Mouse (Mus musculus): ENCODE measurements around the gene Pkhd1. TPM values are rescaled to one million over a fixed set of nuclear protein-coding genes. Genes with fewer than 3 reads are reported as not detected.
"Not testable (repeated sequence)": the region's sequence is repeated elsewhere in the genome, so short reads cannot be mapped to it uniquely, and the experiment has no call there.

The Pkhd1 gene
- polyA plus RNA-seq, 1 experiment from 2014 or later: 0.57 TPM

- H3K4me2 ChIP-seq: no peak overlapping the region
- H3K27me3 ChIP-seq: 0 out of 2 replicates have a peak, but pooled peaks cover 5% of the 10 kb centered on the region
- 67% methylated on average over 4 of the region's 4 CpGs for WGBS
- no peaks in the 10 kb centered on the region for H3K9me3 ChIP-seq
- no peak overlapping the region for H3K27ac ChIP-seq
- H3K9ac ChIP-seq: no peak overlapping the region
- H3K36me3 ChIP-seq: no peaks in the 10 kb centered on the region
- 0 out of 2 replicates have a peak, but pooled peaks cover 5% of the 10 kb centered on the region for H3K4me1 ChIP-seq
- no peak for ATAC-seq (ENCODE audit: borderline replicate concordance, extremely low read depth, low FRiP score, low TSS enrichment)
- H3K4me3 ChIP-seq: no peak overlapping the region
Observed at GRCm38 (mm10) chr1:20481843-20482242, 136.0 kb downstream of the Pkhd1 start.

- no peak overlapping the region for H3K4me3 ChIP-seq
- 0 out of 2 replicates have a peak, but pooled peaks cover 5% of the 10 kb centered on the region for H3K4me1 ChIP-seq
- no peak overlapping the region for H3K27ac ChIP-seq
- H3K4me2 ChIP-seq: no peak overlapping the region
- no peak for ATAC-seq (ENCODE audit: borderline replicate concordance, extremely low read depth, low FRiP score, low TSS enrichment)
- 0 out of 2 replicates have a peak, but pooled peaks cover 5% of the 10 kb centered on the region for H3K27me3 ChIP-seq
- no peaks in the 10 kb centered on the region for H3K9me3 ChIP-seq
- H3K36me3 ChIP-seq: no peaks in the 10 kb centered on the region
- 62% methylated on average over 3 of the region's 3 CpGs for whole genome bisulfite sequencing
- no peak overlapping the region for H3K9ac ChIP-seq
Observed at GRCm38 (mm10) chr1:20478695-20479094, 139.2 kb downstream of the Pkhd1 start.

GRCm38 (mm10) chr1:20478266-20478659 lies 139.6 kb downstream of the Pkhd1 start:
- 0 out of 2 replicates have a peak, but pooled peaks cover 5% of the 10 kb centered on the region for H3K27me3 ChIP-seq
- H3K9me3 ChIP-seq: no peaks in the 10 kb centered on the region
- H3K4me3 ChIP-seq: peak overlapping the region; percentile 27
- H3K36me3 ChIP-seq: no peaks in the 10 kb centered on the region
- peak overlapping the region; percentile 63 for H3K4me2 ChIP-seq
- 0 out of 2 replicates have a peak, but pooled peaks cover 5% of the 10 kb centered on the region for H3K4me1 ChIP-seq
- no peak overlapping the region for H3K27ac ChIP-seq
- ATAC-seq (ENCODE audit: borderline replicate concordance, extremely low read depth, low FRiP score, low TSS enrichment): no peak; the same call in 1 of the 2 replicates
- H3K9ac ChIP-seq: no peak overlapping the region
- WGBS: 16% methylated on average over 6 of the region's 6 CpGs

- Histone ChIP-seq H3K4me1 (0 out of 2 replicates have a peak, but pooled peaks cover 5% of the 10 kb centered on the region), H3K9me3 (no peaks in the 10 kb centered on the region), H3K9ac (no peak overlapping the region), H3K27me3 (0 out of 2 replicates have a peak, but pooled peaks cover 5% of the 10 kb centered on the region), H3K4me3 (peak overlapping the region; percentile 27), H3K36me3 (no peaks in the 10 kb centered on the region), H3K27ac (no peak overlapping the region), H3K4me2 (peak overlapping the region; percentile 63)
- 4% methylated on average over 25 of the region's 25 CpGs for WGBS
- no peak; the same call in 1 of the 2 replicates for ATAC-seq (ENCODE audit: borderline replicate concordance, extremely low read depth, low FRiP score, low TSS enrichment)
Observed at GRCm38 (mm10) chr1:20477561-20478265, 140.2 kb downstream of the Pkhd1 start.

- no peak overlapping the region for H3K4me2 ChIP-seq
- whole genome bisulfite sequencing: 51% methylated on average over 11 of the region's 11 CpGs
- H3K36me3 ChIP-seq: no peaks in the 10 kb centered on the region
- H3K9me3 ChIP-seq: no peaks in the 10 kb centered on the region
- H3K4me3 ChIP-seq: no peak overlapping the region
- no peaks in the 10 kb centered on the region for H3K27me3 ChIP-seq
- ATAC-seq (ENCODE audit: borderline replicate concordance, extremely low read depth, low FRiP score, low TSS enrichment): no peak
- no peaks in the 10 kb centered on the region for H3K4me1 ChIP-seq
- no peak overlapping the region for H3K9ac ChIP-seq
- no peak overlapping the region for H3K27ac ChIP-seq
Observed at GRCm38 (mm10) chr1:20470770-20471169, 147.1 kb downstream of the Pkhd1 start.

GRCm38 (mm10) chr1:20470317-20470716 lies 147.5 kb downstream of the Pkhd1 start:
- H3K27me3 ChIP-seq: no peaks in the 10 kb centered on the region
- H3K4me1 ChIP-seq: no peaks in the 10 kb centered on the region
- H3K9ac ChIP-seq: no peak overlapping the region
- 79% methylated on average over 6 of the region's 6 CpGs for WGBS
- H3K4me3 ChIP-seq: no peak overlapping the region
- H3K4me2 ChIP-seq: no peak overlapping the region
- no peak overlapping the region for H3K27ac ChIP-seq
- ATAC-seq (ENCODE audit: borderline replicate concordance, extremely low read depth, low FRiP score, low TSS enrichment): no peak
- H3K36me3 ChIP-seq: no peaks in the 10 kb centered on the region
- no peaks in the 10 kb centered on the region for H3K9me3 ChIP-seq

GRCm38 (mm10) chr1:20466481-20466880 lies 151.4 kb downstream of the Pkhd1 start:
- WGBS: 17% methylated on average over 4 of the region's 4 CpGs
- H3K27ac ChIP-seq: no peak overlapping the region
- H3K9me3 ChIP-seq: no peaks in the 10 kb centered on the region
- no peak overlapping the region for H3K4me3 ChIP-seq
- no peaks in the 10 kb centered on the region for H3K4me1 ChIP-seq
- no peaks in the 10 kb centered on the region for H3K27me3 ChIP-seq
- ATAC-seq (ENCODE audit: borderline replicate concordance, extremely low read depth, low FRiP score, low TSS enrichment): no peak
- H3K4me2 ChIP-seq: no peak overlapping the region
- no peaks in the 10 kb centered on the region for H3K36me3 ChIP-seq
- H3K9ac ChIP-seq: no peak overlapping the region

GRCm38 (mm10) chr1:20454621-20455020 lies 163.2 kb downstream of the Pkhd1 start:
- H3K4me1 ChIP-seq: no peaks in the 10 kb centered on the region
- no peak for ATAC-seq (ENCODE audit: borderline replicate concordance, extremely low read depth, low FRiP score, low TSS enrichment)
- H3K9ac ChIP-seq: no peak overlapping the region
- no peak overlapping the region for H3K27ac ChIP-seq
- H3K9me3 ChIP-seq: no peaks in the 10 kb centered on the region
- H3K36me3 ChIP-seq: no peaks in the 10 kb centered on the region
- WGBS: 53% methylated on average over 1 of the region's 1 CpGs
- no peaks in the 10 kb centered on the region for H3K27me3 ChIP-seq
- H3K4me3 ChIP-seq: no peak overlapping the region
- no peak overlapping the region for H3K4me2 ChIP-seq

- H3K27ac ChIP-seq: no peak overlapping the region
- no peak for ATAC-seq (ENCODE audit: borderline replicate concordance, extremely low read depth, low FRiP score, low TSS enrichment)
- H3K4me3 ChIP-seq: no peak overlapping the region
- WGBS: 32% methylated on average over 10 of the region's 10 CpGs
- no peaks in the 10 kb centered on the region for H3K4me1 ChIP-seq
- H3K9ac ChIP-seq: no peak overlapping the region
- no peaks in the 10 kb centered on the region for H3K9me3 ChIP-seq
- H3K36me3 ChIP-seq: no peaks in the 10 kb centered on the region
- no peak overlapping the region for H3K4me2 ChIP-seq
- no peaks in the 10 kb centered on the region for H3K27me3 ChIP-seq
Observed at GRCm38 (mm10) chr1:20450074-20450473, 167.8 kb downstream of the Pkhd1 start.

GRCm38 (mm10) chr1:20432026-20432425 lies 185.8 kb downstream of the Pkhd1 start:
- ATAC-seq (ENCODE audit: borderline replicate concordance, extremely low read depth, low FRiP score, low TSS enrichment): not testable (repeated sequence)
- WGBS: 90% methylated on average over 16 of the region's 16 CpGs

GRCm38 (mm10) chr1:20429056-20429394 lies 188.8 kb downstream of the Pkhd1 start:
- Histone ChIP-seq H3K9ac (no peak overlapping the region), H3K4me2 (no peak overlapping the region), H3K27ac (no peak overlapping the region), H3K27me3 (no peaks in the 10 kb centered on the region), H3K9me3 (no peaks in the 10 kb centered on the region), H3K4me3 (no peak overlapping the region), H3K4me1 (no peaks in the 10 kb centered on the region), H3K36me3 (no peaks in the 10 kb centered on the region)
- 77% methylated on average over 3 of the region's 3 CpGs for WGBS
- ATAC-seq (ENCODE audit: borderline replicate concordance, extremely low read depth, low FRiP score, low TSS enrichment): no peak

More at GRCm38 (mm10) chr1:20432026-20432425, 185.8 kb downstream of the Pkhd1 start:
- not testable (repeated sequence) for H3K9ac ChIP-seq, H3K4me1 ChIP-seq, H3K27me3 ChIP-seq, H3K4me3 ChIP-seq, H3K4me2 ChIP-seq, H3K36me3 ChIP-seq, H3K9me3 ChIP-seq, H3K27ac ChIP-seq

- WGBS: 78% methylated on average over 12 of the region's 12 CpGs
- no peak overlapping the region for H3K4me3 ChIP-seq
- H3K9ac ChIP-seq: no peak overlapping the region
- H3K4me1 ChIP-seq: no peaks in the 10 kb centered on the region
- H3K9me3 ChIP-seq: no peaks in the 10 kb centered on the region
- no peak overlapping the region for H3K27ac ChIP-seq
- no peak for ATAC-seq (ENCODE audit: borderline replicate concordance, extremely low read depth, low FRiP score, low TSS enrichment)
- H3K36me3 ChIP-seq: no peaks in the 10 kb centered on the region
- no peaks in the 10 kb centered on the region for H3K27me3 ChIP-seq
- H3K4me2 ChIP-seq: no peak overlapping the region
Observed at GRCm38 (mm10) chr1:20428370-20429055, 189.4 kb downstream of the Pkhd1 start.
